Mouse (Mus musculus) embryonic fibroblast, embryonic 13.5 days (primary cell): ENCODE data around the gene Srp9.

ENCODE experiments used
- CTCF ChIP-seq: IDR thresholded peaks from 2 replicates; pipeline ENCODE4 v1.5.1; 2011; ENCODE audit warnings: mild to moderate bottlenecking, control low read depth, low read length, moderate library complexity, borderline replicate concordance; ENCODE audit not compliant: insufficient read depth
- POLR2A ChIP-seq: IDR thresholded peaks from 2 replicates; pipeline ENCODE4 v1.6.1; 2011; ENCODE audit warnings: low read depth, mild to moderate bottlenecking, control low read depth, low read length, moderate library complexity

- no peak for TF ChIP-seq CTCF
- no peak for TF ChIP-seq POLR2A
Measured at GRCm38 (mm10) chr1:182139937-182140336, 15.4 kb downstream of the Srp9 start.
